Mouse (Mus musculus) c-Kit-positive CD71-positive TER-119-negative erythroid progenitor cells, embryonic 14.5 days (primary cell): Measurements from ENCODE around the gene Cd22.
"Not testable (repeated sequence)": the region's sequence is repeated elsewhere in the genome, so short reads cannot be mapped to it uniquely, and the experiment has no call there.

Experiments used
- DNase-seq: peaks from one replicate; pipeline ENCODE4 v3.0.0-alpha.2; 2013; ENCODE audit warnings: low read depth

Gene Cd22

DNA sequence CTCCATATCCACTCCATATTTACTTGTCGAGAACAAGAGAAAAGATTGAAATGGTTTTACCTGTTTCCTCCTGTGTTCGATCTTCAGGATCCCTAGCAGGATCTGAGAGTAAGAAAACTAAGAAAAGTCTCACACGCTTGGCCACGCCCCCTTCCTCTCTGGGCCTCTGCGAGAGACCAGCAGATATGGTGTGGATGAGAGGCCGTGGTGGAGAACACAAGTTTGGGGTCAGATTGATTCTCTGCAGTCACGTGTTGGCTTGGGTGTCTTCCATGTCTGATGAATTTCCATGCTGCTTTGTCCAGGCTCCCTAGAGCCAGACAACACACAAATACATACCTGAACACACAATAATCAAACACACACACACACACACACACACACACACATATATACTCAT, at the start of gene Cd22:
TSS of gene Cd22 (minus strand) at position 167 of the 400 bp plus-strand sequence.
- no peak for DNase-seq

DNA sequence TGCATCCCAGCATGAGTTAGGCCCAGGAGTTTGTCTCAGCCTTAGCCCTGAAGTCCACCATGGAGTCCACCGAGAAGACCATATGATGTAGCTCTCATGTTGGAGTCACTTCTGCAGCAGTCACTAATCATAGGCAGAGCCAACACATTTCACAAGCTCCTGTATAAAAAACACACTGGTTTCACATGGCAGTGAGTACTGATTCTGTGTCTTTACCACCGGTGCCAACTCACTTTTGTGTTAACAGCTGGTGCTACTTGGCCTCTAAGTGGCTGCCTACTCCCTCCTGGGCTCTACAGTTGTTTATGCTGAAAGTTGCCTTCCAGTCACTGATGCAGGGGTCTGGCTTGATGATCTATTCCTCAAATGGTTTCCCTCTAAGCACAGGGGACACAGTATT, 44.4 kb upstream of the Cd22 start, which contains the start of gene Hamp2:
TSS of gene Hamp2 (minus strand) at position 101 of the 400 bp plus-strand sequence.
- not testable (repeated sequence) for DNase-seq

DNA sequence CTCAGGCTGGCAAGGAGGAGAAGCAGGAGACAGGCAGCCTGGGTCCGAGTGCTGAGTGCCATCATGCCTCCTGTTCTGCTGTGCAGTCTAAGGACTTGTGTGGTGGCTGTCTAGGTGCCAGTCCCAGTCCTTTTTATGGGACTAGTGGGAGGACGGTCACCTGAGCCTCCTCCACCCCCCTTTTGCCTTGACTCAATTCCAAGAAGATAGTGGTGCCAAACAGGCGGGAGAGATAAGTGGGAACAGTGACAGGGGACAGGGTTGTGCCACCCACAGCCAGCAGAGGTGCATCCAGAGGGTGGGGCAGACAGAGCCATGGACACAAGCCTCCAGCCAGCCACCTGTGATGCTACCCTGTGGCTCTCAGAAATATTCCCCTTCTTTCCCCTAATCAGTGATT, 43.9 kb upstream of the Cd22 start:
- no peak for DNase-seq

DNA sequence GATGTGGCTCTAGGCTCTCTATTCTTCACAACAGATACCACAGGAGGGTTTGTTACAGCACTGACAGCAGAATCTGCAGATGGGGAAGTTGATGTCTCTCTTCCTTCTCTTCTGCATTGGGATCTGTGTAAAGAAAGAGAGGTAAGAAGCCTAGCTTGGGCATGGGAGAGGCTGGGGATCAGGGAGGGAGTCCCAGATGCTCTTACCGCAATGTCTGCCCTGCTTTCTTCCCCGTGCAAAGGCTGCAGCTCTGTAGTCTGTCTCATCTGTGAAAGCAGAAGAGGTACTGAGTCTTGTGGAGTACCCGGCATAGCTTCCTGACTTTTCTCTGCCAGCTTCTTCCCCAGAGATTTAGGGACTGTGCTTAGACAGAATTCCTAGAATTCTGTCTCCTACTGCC, 42.3 kb upstream of the Cd22 start:
- not testable (repeated sequence) for DNase-seq

DNA sequence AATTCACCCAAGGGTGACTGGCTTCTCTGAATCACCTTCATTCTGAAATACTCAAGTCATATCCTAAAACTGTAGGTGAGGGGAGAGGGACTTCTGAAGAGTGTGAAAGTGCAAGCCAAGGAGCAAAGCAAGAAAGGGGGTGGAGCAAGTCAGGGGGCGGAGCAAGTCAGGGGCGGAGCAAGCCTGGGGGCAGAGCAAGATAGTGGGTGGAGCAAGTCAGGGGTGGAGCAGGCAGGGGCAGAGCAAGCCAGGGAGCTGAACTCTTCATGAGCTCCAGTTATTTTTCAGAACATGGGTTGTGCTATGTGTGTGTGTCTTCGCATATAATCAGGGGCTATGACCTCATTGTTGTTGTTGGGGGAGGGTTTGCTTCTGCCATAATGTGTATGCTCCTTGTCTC, 40.1 kb upstream of the Cd22 start:
- peak; percentile 30 for DNase-seq

DNA sequence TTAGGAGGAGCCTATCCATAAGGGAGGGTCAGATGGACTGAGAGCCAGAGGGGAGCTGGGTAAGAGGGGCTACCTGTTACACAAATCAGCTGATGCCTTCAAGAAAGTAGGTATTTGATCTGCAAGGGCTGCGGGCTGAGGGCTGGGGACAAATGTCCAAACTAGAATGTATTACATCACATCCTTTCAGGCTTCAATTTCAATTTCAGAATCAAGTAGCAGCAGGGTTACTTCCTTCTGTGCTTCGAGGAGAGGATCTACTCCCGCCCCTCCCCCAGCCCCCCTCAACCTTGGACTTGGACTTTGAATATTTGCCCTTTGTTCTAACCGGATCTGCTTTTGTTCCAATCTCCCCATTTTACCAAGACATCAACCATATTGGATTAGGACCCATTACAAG, 37.1 kb upstream of the Cd22 start:
- DNase-seq: no peak

DNA sequence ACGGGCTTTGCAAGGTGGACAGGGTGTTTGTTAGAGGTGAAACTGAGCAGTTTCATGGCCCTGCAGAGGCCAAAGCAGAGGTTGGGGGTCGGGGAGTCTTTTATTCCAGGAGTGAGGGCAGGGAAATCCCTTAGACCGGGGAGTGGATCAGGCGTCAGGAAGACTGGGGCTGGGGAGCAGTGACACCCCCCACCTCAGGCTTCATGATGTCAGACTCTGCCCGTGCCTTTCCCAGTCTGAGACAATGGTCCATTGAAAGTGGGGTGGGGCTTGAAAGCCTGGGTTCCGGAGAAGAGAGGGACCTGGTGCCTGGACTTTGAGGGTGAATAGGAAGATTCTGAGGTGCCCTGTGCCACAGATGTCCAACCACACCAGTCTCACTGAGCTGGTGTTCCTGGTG, 36.6 kb upstream of the Cd22 start:
- DNase-seq: no peak

DNA sequence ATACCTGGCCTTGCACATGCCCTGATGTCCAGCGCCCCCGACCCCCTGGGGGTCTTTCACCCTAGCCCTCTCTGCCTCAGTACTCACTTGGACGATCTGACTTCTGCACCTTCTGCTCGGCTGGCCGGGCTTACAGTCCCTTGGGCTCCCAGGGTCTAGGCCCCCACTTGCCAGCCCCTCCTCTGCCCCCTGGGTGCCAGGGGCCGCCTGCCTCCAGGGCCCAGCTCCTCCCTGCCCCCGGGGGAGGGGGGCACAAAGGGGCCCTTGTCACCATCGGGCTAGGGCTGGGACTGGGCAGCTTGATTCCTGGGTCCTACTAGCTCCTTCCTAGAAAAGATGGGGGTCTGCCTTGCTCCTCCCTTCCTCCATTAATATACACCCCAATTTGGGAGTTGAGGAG, 34.6 kb upstream of the Cd22 start, which contains the start of gene Mag:
TSS of gene Mag (minus strand) at position 142 of the 400 bp plus-strand sequence.
- DNase-seq: no peak

DNA sequence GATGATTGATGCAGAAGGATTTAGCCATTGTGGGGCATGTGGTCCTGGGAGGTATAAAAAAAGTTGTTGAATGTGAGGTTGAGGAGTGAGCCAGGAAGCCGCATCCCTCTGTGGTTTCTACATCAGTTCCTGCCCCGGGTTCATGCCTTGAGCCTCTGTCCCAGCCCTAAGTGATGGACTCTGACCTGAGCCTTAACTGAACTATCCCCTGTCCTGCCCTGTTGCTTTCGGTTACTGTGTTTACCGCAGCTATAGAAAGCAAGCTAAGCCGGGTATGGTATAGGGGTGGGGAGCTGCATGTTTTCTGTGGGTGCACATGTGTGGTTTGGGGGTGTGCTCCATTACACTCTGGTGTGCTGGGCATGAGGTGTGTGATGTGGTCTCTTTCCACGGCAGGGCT, 29.6 kb upstream of the Cd22 start:
- no peak for DNase-seq

DNA sequence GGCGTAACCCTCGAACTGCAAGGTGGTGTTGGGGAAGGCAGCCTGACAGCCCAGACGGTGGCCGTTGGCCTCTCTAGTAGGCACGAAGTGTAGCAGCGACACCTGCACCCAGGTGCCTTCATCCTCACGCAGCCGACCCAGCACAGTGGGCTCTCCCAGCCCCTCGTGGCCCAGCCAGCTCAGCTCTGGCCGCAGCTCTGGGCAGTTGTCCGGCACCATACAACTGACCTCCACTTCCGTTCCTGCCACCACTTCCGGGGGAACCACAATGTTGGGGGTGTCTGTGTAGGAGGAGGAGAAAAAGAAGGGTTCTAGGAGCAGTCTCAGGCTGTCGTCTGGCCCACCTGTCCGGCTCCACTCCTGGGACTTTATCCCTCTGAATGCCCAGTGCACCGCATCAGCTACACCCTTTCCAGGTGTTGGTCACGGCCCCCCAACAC, 28.9 kb upstream of the Cd22 start:
- DNase-seq: no peak

DNA sequence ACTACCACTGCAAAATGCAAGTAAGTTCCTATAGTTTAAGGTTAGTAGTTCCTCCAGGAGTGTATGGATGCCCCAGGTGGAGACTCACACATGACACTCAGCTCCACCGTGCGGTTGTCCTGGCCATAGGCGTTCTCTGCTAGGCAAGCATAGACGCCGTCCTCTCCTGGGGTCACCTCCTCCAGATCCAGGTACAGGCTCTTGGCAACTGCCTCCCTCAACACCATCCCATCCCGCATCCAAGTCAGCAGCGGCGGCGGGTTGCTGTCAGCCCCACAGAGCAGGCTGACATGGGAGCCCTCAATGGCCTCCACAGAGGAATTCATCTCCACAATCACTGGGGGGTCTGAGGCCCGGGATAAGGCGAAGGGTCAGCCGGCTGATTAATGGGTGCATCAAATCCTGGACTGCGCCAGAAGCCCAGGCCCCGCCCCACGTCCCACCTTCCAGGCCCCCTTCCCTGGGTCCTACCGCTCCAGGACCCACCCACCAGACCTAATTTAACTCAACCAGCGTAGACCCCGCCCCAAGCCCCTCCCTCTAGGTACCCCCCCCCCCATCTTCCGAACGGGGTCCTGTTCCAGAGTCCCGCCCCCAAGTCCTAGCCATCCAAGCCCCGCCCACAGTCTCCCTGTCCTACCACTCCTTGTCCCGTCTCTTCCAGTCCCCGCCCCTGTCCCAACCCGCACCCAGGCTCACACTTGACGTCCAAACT, 28.3 kb upstream of the Cd22 start:
- no peak for DNase-seq

DNA sequence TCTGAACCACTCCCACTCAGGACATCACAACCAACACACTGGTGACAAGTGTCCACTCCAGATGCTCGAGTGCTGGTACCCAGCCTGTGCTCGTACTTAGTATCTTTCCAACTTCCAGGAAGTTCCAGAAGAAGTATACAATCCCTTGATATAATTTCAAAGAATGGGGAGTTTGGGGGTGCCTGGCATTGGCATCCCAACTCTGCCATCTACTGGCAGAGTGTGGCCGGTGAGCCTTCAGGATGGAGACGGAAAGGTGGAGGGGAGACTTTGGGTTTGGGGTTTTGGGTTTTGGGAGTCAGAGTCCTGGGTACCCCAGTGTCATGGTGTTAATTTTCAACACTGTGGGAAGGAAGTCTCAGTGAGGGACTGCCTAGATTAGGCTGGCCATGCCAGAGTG, 23.9 kb upstream of the Cd22 start:
- no peak for DNase-seq

DNA sequence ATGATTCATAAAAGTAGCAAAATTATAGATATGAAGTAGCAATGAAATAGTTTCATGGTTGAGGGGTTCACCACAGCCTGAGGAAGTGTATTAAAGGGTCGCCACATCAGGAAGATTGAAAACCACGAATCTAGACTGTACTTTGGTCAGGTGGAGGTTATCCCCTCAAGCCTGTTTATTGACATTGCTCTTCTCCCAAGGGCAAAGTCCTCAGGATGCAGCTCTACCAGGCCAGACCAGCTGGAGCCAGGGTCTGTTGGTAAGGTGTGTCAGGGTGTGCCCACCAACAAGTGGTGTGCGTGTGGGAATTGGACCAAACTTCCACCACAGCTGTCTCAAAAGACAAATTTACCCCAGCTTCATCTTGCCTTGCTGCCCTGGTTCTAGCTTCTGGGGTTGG, 15.1 kb upstream of the Cd22 start:
- no peak for DNase-seq

DNA sequence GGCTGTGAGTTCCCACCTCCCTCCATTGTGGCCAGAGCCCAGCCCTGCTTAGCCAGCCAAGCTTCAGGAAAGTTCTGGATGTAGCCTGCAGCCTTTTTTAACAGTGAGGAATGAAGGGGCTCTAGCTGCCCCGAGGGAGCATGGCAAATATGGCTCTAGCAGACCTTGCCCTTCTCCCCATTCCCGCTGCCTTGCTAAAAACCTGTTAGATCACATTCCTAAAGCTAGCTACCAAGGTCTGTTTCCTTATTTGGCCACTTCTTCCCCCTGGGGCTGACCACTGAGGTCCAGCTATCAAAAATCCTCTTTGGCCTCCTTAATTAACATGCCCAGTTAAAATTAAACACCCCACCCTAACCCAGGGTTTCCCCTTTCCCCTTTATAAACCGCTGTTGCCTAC, 12.4 kb upstream of the Cd22 start:
- no peak for DNase-seq

DNA sequence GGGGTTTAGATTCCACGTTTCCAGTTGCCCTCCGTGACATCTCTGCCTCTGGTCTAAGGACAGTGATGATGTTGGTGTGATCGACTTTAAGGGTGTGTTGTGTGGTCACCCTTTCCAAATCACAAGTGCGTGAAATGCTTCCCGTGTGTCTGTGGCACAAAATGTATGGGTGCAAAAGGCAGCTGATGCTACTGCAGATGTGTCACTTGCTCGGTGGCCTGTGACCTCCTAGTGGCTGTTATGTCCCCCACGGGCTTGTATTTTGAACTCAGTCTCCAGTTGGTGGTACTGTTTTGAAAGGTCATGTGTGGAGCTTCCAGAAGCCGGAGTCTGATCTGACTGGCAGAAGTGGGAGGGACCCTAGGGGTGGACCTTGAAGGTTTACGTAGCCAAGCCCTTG, 11.6 kb upstream of the Cd22 start:
- DNase-seq: no peak

DNA sequence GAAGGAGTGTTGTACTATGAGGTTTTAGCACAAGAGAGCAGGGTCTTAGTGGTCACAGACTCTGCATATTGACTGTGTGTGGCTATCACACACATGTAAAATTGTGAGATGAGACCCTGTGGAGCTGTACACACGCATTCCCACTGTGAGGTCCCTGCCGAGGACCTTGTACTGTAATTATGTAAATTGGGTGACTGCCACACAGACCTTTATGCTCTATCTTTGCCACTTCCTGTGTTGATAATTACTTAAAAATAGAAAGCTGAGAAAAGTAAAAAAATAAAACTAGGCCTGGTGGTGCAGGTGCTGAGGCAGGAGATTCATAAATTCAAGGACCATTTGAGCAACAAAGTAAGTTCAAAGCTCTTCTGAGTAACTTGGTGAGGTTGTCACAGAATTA, 10.5 kb upstream of the Cd22 start:
- DNase-seq: no peak

DNA sequence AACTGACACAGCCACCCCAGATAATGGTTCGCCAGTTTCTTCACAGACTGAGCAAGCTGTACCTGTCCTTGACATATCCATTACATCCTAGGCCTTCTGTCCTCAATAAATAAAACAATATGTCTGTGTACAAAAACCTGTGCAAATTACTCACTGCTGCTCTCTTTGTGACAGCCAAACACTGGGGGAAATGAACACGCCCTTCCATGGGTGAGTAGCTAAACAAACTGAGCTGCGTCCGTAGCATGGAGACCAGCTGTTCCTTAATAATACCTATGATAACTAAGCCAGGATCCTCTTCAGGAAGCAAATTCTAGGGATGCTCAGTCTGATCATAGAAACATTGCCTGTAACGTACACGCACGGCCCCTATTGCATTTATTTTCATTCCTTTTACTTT, 8.6 kb upstream of the Cd22 start:
- DNase-seq: no peak

DNA sequence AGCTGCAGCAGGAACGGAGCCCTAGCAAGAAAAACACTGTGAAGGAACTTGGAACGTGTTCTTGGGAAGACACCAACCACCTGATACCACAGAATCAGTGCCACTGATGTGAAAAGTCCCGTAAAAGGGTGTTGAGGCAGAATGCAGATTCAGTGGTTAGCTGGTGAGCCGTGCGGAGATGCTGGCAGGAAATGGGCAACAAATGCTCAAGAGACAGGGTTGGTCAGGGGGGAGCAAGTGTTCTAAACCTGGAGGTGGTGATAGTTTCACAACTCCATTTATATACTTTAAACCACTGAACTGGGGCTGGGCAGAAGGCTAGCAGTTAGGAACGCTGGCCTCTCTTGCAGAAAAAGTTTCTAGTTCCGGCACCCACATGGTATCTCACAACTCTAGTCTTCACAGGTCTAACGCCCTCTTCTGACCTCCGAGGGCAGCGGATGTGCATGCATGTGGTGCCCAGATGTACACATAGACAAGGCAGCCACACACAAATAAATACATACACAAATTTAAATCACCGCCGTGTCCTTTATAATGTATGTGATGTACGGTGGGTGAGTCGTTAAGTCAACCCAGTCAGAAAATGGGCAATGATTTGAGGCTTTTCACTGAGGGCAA, 7.5 kb upstream of the Cd22 start:
- no peak for DNase-seq

DNA sequence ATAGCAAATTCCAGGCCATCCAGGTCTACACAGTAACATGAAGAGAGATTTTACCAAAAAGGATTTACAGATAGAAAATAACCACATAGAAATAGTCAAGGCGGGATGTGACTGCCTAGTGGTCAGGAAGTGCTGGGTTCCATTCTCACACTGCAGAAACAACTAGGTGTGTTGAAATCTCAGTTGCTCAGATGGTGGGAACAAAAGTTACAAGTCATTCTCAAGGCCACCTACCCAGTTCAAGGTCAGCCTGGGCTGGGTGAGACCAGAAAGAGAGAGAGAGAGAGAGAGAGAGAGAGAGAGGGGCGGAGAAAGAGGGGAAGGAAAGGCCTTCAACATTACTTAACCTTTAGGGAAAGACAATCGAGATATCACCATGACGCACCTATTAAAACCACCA, 6.7 kb upstream of the Cd22 start:
- DNase-seq: no peak

DNA sequence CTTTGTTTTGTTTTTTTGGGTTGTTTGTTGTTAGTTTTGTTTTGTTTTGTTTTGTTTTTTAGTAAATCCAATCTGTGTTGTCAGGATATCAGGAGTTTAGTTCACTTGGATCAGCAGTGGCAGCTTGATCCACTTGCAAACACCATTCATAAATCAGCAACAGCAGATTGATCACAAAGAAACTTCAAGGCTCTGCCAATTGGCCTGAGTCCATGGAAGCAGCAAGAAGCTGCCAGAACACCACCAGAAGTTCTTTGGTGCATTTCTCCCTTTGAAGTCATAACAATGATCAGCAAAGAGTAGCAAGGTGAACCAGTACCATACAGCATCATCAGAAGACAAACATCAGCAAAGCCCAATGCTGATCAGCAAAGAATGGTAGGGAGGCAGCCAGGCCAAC, 3.9 kb upstream of the Cd22 start:
- DNase-seq: no peak

DNA sequence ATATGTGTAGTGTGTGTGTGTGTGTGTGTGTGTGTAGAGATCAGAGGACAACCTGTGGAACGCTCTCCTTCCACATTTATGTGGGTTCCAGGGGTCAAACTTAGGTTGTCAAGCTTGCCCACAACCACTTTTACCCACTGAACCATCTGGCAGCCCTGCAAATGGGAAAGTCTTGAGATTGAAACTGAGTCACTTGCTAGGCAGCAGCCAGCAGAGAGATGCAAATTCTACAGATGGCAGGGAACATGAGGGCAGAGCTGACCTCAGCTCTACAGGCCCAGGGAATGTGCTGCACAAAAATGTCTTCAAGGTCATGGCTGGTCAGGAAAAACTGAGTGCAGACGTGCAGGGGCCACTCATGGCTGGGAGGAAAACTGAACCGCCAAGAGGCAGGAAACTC, 1.2 kb upstream of the Cd22 start:
- DNase-seq: no peak

DNA sequence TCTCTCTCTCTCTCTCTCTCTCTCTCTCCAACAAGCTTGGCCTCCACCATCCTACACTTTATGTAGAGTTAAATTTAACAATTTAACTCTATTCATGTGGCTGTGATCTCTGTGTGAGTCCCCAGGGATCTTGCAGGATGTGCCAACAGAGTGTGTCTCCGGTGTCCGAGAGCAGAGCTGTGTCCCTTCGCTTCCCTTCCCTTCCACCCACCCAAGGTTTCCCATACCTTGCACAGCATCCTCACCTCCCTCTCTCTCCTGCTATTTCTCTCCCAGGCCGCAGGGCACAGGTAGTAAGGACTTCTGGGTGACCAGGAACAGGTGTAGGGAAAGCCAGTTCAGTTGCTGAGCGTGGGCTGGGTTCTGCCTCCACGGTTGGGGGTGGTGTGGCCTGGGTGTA, 1.2 kb downstream of the Cd22 start:
- DNase-seq: no peak

DNA sequence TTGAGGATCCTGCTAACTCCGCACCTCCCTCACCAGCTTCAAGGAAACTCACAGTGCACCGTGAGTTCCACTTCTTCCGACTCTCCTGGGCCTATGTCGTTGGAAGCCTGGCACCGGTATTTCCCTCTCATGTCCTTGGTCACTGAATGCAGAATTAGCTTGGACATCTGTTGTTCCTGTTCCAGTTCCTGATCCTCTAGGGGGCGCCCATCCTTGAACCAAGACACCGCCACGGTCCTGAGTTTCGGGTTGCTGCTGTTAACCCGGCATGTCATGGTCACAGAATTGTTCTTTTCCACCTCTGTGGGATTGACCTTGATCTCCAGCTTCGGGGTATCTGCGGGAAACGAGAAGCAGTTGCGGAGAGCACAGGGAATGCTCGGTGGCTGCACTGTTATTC, 7.1 kb downstream of the Cd22 start:
- peak; percentile 20 for DNase-seq

DNA sequence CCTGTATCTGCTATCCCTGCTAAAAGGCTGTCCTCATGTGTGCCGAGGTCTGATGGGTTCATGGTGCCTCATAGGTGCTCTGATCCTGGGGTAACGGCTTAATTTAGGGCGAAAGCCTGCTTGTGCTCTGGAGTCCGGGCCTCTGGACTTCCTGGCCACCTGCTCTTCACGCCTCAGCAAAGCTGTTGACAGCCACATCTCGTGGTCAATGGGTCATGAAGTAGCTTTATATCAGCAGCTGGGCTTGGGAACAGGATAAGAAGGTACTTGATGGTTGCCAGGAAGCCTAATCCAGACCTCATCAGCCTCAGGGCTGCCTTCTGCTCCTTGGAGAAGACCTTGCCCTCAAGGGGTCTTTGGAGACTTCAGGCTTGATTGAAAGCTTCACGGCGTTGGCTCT, 16.8 kb downstream of the Cd22 start:
- no peak for DNase-seq
